Mouse (Mus musculus): ENCODE data around the gene Dner.

- TF ChIP-seq GATA1 (IDR thresholded peaks at IDR 0.05; ENCODE audit: low read length) (no peak), TAL1 (IDR thresholded peaks at IDR 0.05; ENCODE audit: low read length) (no peak)
Measured at GRCm38 (mm10) chr1:84550065-84550368, 146.0 kb downstream of the Dner start.

Data from erythroblast, embryonic 14.5 days (primary cell).